Mouse (Mus musculus) myocyte (in vitro differentiated cells): ENCODE measurements around the gene Gpc5. TPM values are rescaled to one million over a fixed set of nuclear protein-coding genes. Genes with fewer than 3 reads are reported as not detected.

ENCODE experiments used
- H3K27me3 ChIP-seq: one replicate; pipeline ENCODE4 v1.6.1; 2011; ENCODE audit not compliant: control insufficient read depth, insufficient read depth, insufficient read length
- H3K36me3 ChIP-seq: one replicate; pipeline ENCODE4 v1.6.1; 2011; ENCODE audit not compliant: control insufficient read depth, insufficient read depth
- H3K4me2 ChIP-seq: one replicate; pipeline ENCODE4 v1.6.1; 2011; ENCODE audit warnings: low read depth, control low read depth
- H3K4me3 ChIP-seq: one replicate; pipeline ENCODE4 v1.5.1; 2011; ENCODE audit warnings: mild to moderate bottlenecking, control low read depth, moderate library complexity
- H3K79me2 ChIP-seq: one replicate; pipeline ENCODE4 v1.6.1; 2011; ENCODE audit not compliant: control insufficient read depth, insufficient read depth
- H3ac ChIP-seq: one replicate; pipeline ENCODE4 v1.6.1; 2011; ENCODE audit not compliant: control insufficient read depth, insufficient read length
- CEBPB ChIP-seq: IDR thresholded peaks from 2 replicates; pipeline ENCODE4 v1.6.1; 2011; ENCODE audit warnings: mild to moderate bottlenecking, moderate library complexity; ENCODE audit not compliant: poor library complexity, insufficient read depth, severe bottlenecking
- E2F4 ChIP-seq: IDR thresholded peaks from one replicate; pipeline ENCODE4 v1.6.1; 2011; ENCODE audit warnings: mild to moderate bottlenecking, control low read depth, moderate library complexity; ENCODE audit not compliant: insufficient read depth
- MAX ChIP-seq: IDR thresholded peaks from one replicate; pipeline ENCODE4 v1.6.1; 2011; ENCODE audit warnings: low read depth, mild to moderate bottlenecking, control low read depth
- MYOD1 ChIP-seq, 3 experiments: IDR thresholded peaks; one replicate each; pipeline ENCODE4 v1.6.1; 2011; ENCODE audit warnings: control low read depth in 2 of 3, low read depth in 2 of 3, mild to moderate bottlenecking in 2 of 3, moderate library complexity in 1 of 3; ENCODE audit not compliant: insufficient read length in 2 of 3, control insufficient read depth in 1 of 3
- MYOG ChIP-seq, 3 experiments: IDR thresholded peaks; one replicate each; pipeline ENCODE4 v1.6.1; 2011; ENCODE audit warnings: control low read depth in 2 of 3, low read depth in 2 of 3, mild to moderate bottlenecking in 2 of 3; ENCODE audit not compliant: insufficient read length in 2 of 3, control insufficient read depth in 1 of 3, insufficient read depth in 1 of 3
- POLR2A ChIP-seq: IDR thresholded peaks from one replicate; pipeline ENCODE4 v1.6.1; 2011; ENCODE audit warnings: low read depth, mild to moderate bottlenecking, control low read depth, moderate library complexity; ENCODE audit not compliant: insufficient read length
- POLR2AphosphoS2 ChIP-seq: IDR thresholded peaks from one replicate; pipeline ENCODE4 v1.6.1; 2011; ENCODE audit warnings: low read depth, control low read depth; ENCODE audit not compliant: insufficient read length
- REST ChIP-seq: IDR thresholded peaks from one replicate; pipeline ENCODE4 v1.6.1; 2011; ENCODE audit warnings: mild to moderate bottlenecking, control low read depth, moderate library complexity; ENCODE audit not compliant: insufficient read depth, insufficient read length
- SRF ChIP-seq: IDR thresholded peaks from one replicate; pipeline ENCODE4 v1.6.1; 2011; ENCODE audit warnings: low read depth; ENCODE audit not compliant: control insufficient read depth, insufficient read length
- TCF12 ChIP-seq: IDR thresholded peaks from one replicate; pipeline ENCODE4 v1.6.1; 2011; ENCODE audit warnings: mild to moderate bottlenecking, control low read depth; ENCODE audit not compliant: poor library complexity, insufficient read depth, severe bottlenecking
- TCF3 ChIP-seq: IDR thresholded peaks from one replicate; pipeline ENCODE4 v1.6.1; 2011; ENCODE audit warnings: low read depth, control low read depth; ENCODE audit not compliant: insufficient read length
- USF1 ChIP-seq: IDR thresholded peaks from one replicate; pipeline ENCODE4 v1.6.1; 2011; ENCODE audit warnings: low read depth, mild to moderate bottlenecking, control low read depth, moderate library complexity
- polyA plus RNA-seq: library from polyadenylated mRNA; unstranded; fragments of >200 nt; fragmentation: generic; extraction: Trizol; gene quantifications from one replicate; pipeline ENCODE4 v1.2.1, GENCODE M21; 2012; ENCODE audit warnings: missing spikeins

Gene Gpc5
- polyA plus RNA-seq, 1 experiment, result not detected

DNA sequence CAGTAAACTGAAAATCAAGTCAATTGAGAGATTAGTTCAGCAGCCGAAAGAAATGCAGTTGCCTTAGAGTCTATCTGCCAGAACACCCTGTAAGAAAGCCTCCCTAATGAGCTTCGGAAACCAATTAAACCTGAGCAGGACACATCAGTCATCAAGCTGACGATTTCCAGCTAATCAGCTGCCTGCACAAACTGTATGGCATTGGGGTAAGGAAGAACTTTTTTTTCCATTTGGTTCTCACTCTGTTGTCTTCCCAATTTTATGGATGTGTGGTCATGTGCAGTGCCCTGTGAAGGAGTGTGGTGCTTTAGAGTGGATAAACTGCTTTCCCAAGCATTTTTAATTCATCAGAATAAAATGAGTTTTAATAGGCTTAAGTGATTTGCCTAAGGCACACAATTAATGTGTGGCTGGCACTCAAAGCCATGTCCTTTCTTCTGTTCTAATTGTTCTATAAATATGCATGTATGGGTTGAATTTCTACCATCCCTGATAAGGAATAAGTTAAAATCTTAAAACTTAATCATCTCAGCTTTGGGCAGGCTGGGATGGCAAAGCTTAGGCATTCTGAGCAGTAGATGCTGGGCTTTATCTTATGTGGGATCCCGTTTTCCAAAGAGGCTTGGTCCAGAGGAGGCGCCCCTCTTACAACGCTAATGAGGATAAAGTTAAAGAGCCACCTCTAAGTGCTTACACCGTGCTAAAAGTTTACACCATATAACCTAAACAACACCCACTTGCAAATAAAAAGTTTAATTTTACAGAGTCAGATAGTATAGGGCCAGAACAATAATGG is 687.6 kb downstream of the Gpc5 start:
- Histone ChIP-seq H3K36me3 (no peaks in the 10 kb centered on the region), H3K27me3 (no peaks in the 10 kb centered on the region), H3K4me3 (no peak overlapping the region), H3ac (no peak overlapping the region), H3K79me2 (no peaks in the 10 kb centered on the region), H3K4me2 (no peak overlapping the region)
- TF ChIP-seq TCF3 (no peak), POLR2A (no peak), MAX (no peak), USF1 (no peak), POLR2AphosphoS2 (no peak), SRF (no peak), E2F4 (no peak), MYOG (IDR thresholded peaks at IDR 0.05; ENCODE audit: control insufficient read depth in 1 of 3, insufficient read depth in 1 of 3, insufficient read length in 2 of 3, low read depth in 2 of 3) (no peak), MYOD1 (IDR thresholded peaks at IDR 0.05; ENCODE audit: control insufficient read depth in 1 of 3, insufficient read length in 2 of 3, low read depth in 2 of 3) (no peak), CEBPB (no peak), REST (no peak), TCF12 (no peak)

DNA sequence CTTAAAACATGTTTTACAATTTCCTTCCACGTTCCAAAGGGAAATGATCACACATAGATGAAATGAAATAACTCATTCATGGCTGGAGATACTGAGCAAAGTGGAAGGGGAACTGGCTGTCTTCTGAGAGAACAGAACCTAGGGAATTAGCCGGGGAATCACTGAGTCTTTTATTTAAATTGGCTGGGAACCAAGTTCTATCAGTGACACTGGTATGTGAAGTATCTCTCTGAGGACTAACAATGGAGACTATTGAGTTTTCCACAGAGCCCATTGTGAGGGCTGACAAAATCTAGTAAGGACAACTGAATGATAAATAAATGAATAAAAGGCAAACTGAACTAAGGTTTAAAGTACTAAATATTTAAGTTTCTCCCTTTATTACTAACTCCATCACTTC is 712.7 kb downstream of the Gpc5 start:
- Histone ChIP-seq H3ac (no peak overlapping the region), H3K4me2 (no peak overlapping the region), H3K27me3 (no peaks in the 10 kb centered on the region), H3K79me2 (no peaks in the 10 kb centered on the region), H3K36me3 (no peaks in the 10 kb centered on the region), H3K4me3 (no peak overlapping the region)
- TF ChIP-seq CEBPB, result no peak
- no peak for TF ChIP-seq MAX
- no peak for TF ChIP-seq POLR2AphosphoS2
- TF ChIP-seq TCF12, result no peak
- TF ChIP-seq TCF3, result no peak
- TF ChIP-seq USF1, result no peak

DNA sequence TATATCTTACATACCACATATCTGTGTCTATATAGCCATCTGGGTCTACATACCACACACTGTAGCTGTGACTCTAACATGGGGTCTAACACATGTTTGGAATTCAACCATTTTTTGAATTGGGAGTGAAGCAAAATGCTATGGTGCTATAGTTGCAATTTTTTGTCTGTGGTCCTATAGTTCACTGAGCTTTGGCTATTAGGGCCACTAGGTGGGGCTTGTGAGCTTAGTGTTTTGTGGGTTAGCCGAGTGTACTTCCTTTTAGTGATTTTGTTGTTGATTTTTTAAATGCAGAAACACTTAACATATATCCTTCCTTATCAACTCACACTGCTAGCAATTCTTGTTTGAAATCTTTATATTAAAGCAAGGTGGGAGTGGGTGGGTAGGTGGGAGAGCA is 727.0 kb downstream of the Gpc5 start:
- no peak overlapping the region for H3K4me3 ChIP-seq
- TF ChIP-seq USF1 (no peak), REST (no peak), POLR2AphosphoS2 (no peak), TCF12 (no peak), TCF3 (no peak), MYOG (IDR thresholded peaks at IDR 0.05; ENCODE audit: control insufficient read depth in 1 of 3, insufficient read depth in 1 of 3, insufficient read length in 2 of 3, low read depth in 2 of 3) (no peak), E2F4 (no peak), MAX (no peak), CEBPB (no peak), POLR2A (no peak), MYOD1 (IDR thresholded peaks at IDR 0.05; ENCODE audit: control insufficient read depth in 1 of 3, insufficient read length in 2 of 3, low read depth in 2 of 3) (no peak), SRF (no peak)

DNA sequence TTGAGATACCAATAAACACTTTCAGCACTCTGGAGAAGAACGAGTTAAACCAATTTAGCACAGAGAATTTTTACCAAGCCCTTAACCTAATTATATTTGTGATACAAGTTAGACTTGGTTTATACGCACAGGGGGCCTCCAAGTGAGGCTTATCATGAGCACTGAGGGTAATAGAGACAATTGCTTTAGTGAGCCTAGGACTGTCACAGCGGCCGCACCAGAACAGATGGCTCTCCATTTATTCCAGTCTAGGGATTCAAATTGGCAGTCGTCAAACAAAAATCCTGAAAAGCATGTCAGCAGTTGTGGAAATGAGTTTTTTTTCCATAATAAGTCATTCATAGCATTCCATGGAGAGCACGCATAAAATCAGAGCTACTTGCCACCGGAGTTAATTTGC is 729.6 kb downstream of the Gpc5 start:
- H3K79me2 ChIP-seq, result no peaks in the 10 kb centered on the region
- H3ac ChIP-seq, result no peak overlapping the region
- H3K4me3 ChIP-seq, result no peak overlapping the region
- no peak for TF ChIP-seq TCF12
- no peak for TF ChIP-seq POLR2A
- TF ChIP-seq E2F4, result no peak
- no peaks in the 10 kb centered on the region for H3K36me3 ChIP-seq
- H3K27me3 ChIP-seq, result no peaks in the 10 kb centered on the region
- no peak overlapping the region for H3K4me2 ChIP-seq

More for the DNA sequence above, 727.0 kb downstream of the Gpc5 start:
- H3K27me3 ChIP-seq, result no peaks in the 10 kb centered on the region
- H3K79me2 ChIP-seq, result no peaks in the 10 kb centered on the region
- no peak overlapping the region for H3ac ChIP-seq
- H3K36me3 ChIP-seq, result no peaks in the 10 kb centered on the region
- H3K4me2 ChIP-seq, result no peak overlapping the region

DNA sequence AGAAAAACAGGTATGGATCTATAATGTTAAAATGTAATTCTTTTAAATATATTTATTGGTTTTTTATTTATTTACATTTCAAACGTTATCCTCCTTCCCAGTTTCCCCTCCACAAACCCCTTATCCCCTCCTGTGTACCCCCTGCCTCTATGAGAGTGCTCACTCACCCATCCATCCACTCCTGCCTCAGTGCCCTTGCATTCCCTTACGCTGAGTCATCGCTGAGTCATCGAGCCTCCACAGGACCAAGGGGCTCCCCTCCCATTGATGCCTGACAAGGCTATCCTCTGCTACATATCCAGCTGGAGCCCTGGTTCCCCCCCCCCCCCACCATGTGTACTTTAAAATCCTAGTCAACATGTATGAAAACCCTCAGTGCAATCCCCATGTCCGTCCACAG is 738.5 kb downstream of the Gpc5 start:
- Histone ChIP-seq H3K36me3 (no peaks in the 10 kb centered on the region), H3K27me3 (no peaks in the 10 kb centered on the region), H3K4me3 (no peak overlapping the region), H3K79me2 (no peaks in the 10 kb centered on the region), H3ac (no peak overlapping the region), H3K4me2 (no peak overlapping the region)
- TF ChIP-seq USF1 (no peak), CEBPB (no peak), MYOD1 (IDR thresholded peaks at IDR 0.05; ENCODE audit: control insufficient read depth in 1 of 3, insufficient read length in 2 of 3, low read depth in 2 of 3) (no peak), SRF (no peak), POLR2AphosphoS2 (no peak), MYOG (IDR thresholded peaks at IDR 0.05; ENCODE audit: control insufficient read depth in 1 of 3, insufficient read depth in 1 of 3, insufficient read length in 2 of 3, low read depth in 2 of 3) (no peak), TCF3 (no peak)
